Mouse (Mus musculus) heart, embryonic 14.5 days (tissue): ENCODE measurements around the gene Atf6b. TPM values are rescaled to one million over a fixed set of nuclear protein-coding genes. Genes with fewer than 3 reads are reported as not detected.

Source experiments
- ATAC-seq: fragments of 200-750 bp; cut with Nextera tagmentation; 2 replicates; pipeline ENCODE4 v1.8.0; 2017; ENCODE audit warnings: low read depth, moderate TSS enrichment; ENCODE audit not compliant: insufficient number of reproducible peaks, insufficient read depth, low FRiP score
- H3K27ac ChIP-seq, 2 experiments: fragments of 200-500 bp in 1 of 2; fragments of 300-500 bp in 1 of 2; sonication (generic) in 1 of 2; replicated peaks in 1 of 2; 2 replicates each; pipeline ENCODE4 v1.5.1; 2012 to 2014; ENCODE audit warnings: low read depth in 2 of 2, low read length in 2 of 2, control low read depth in 1 of 2, mild to moderate bottlenecking in 1 of 2, mixed read lengths in 1 of 2; ENCODE audit not compliant: control insufficient read depth in 1 of 2, insufficient read depth in 1 of 2
- H3K27me3 ChIP-seq: fragments of 300-500 bp; sonication (generic); 2 replicates; pipeline ENCODE4 v1.6.1; 2014; ENCODE audit warnings: mild to moderate bottlenecking, low read length, control low read depth; ENCODE audit not compliant: control insufficient read depth, insufficient read depth
- H3K36me3 ChIP-seq: fragments of 300-500 bp; sonication (generic); 2 replicates; pipeline ENCODE4 v1.6.1; 2014; ENCODE audit warnings: mild to moderate bottlenecking, control low read depth, low read length, mixed read lengths; ENCODE audit not compliant: control insufficient read depth, insufficient read depth
- H3K4me1 ChIP-seq, 2 experiments: fragments of 200-500 bp in 1 of 2; fragments of 300-500 bp in 1 of 2; sonication (generic) in 1 of 2; 2 replicates each; pipeline ENCODE4 v1.6.1; 2012 to 2014; ENCODE audit warnings: low read length in 2 of 2, control low read depth in 1 of 2, mixed read lengths in 1 of 2; ENCODE audit not compliant: control insufficient read depth in 2 of 2, insufficient read depth in 2 of 2
- H3K4me2 ChIP-seq: fragments of 300-500 bp; sonication (generic); 2 replicates; pipeline ENCODE4 v1.6.1; 2014; ENCODE audit warnings: mild to moderate bottlenecking, low read length
- H3K4me3 ChIP-seq, 2 experiments: fragments of 200-500 bp in 1 of 2; fragments of 300-500 bp in 1 of 2; sonication (generic) in 1 of 2; 2 replicates each; pipeline ENCODE4 v1.5.1; 2012 to 2014; ENCODE audit warnings: low read length in 2 of 2, mild to moderate bottlenecking in 2 of 2, control low read depth in 1 of 2, low read depth in 1 of 2, moderate library complexity in 1 of 2; ENCODE audit not compliant: control insufficient read depth in 1 of 2, insufficient read depth in 1 of 2
- H3K9ac ChIP-seq: fragments of 300-500 bp; sonication (generic); 2 replicates; pipeline ENCODE4 v1.6.1; 2014; ENCODE audit warnings: mild to moderate bottlenecking, low read length
- H3K9me3 ChIP-seq: fragments of 300-500 bp; sonication (generic); 2 replicates; pipeline ENCODE4 v1.6.1; 2016; ENCODE audit warnings: low read length, control low read depth; ENCODE audit not compliant: control insufficient read depth
- WGBS: fragments of 180-500 bp; shearing (Covaris S2); extraction: QIAGEN DNeasy Blood & Tissue Kit; methylation state at CpG from one replicate; pipeline ENCODE4 v1.1.7; 2014; 5-methylcytosine and 5-hydroxymethylcytosine counted together
- polyA plus RNA-seq: library from polyadenylated mRNA; unstranded; fragments of >200 nt; fragmentation: Nextera tagmentation; extraction: Ambion mirVana; gene quantifications from 2 replicates; pipeline ENCODE4 v1.2.1, GENCODE M21; 2014

Atf6b gene
- polyA plus RNA-seq, 1 experiment from 2014 or later = 34.3 TPM

- WGBS = 69% methylated on average over 28 of the region's 28 CpGs
- Histone ChIP-seq H3K4me2 (no peak overlapping the region), H3K4me1 (peaks cover 37 to 41% of the 10 kb centered on the region in 2 experiments; a peak in 3 of 4 replicates), H3K27me3 (peaks cover under 1% of the 10 kb centered on the region; the same call in 1 of the 2 replicates), H3K27ac (peak overlapping the region; percentile 20 to 65; a peak in 3 of 4 replicates), H3K9me3 (no peaks in the 10 kb centered on the region), H3K4me3 (no peak overlapping the region), H3K36me3 (no peaks in the 10 kb centered on the region), H3K9ac (no peak overlapping the region)
- peak; percentile 51 for ATAC-seq
These were observed 38.5 kb downstream of the Atf6b start for GRCm38 (mm10) chr17:34685120-34686110.

GRCm38 (mm10) chr17:34688889-34689288 is 41.9 kb downstream of the Atf6b start:
- no peak for ATAC-seq
- Histone ChIP-seq H3K27ac (no peak overlapping the region), H3K9me3 (no peaks in the 10 kb centered on the region), H3K4me2 (no peak overlapping the region), H3K9ac (no peak overlapping the region), H3K27me3 (no peaks in the 10 kb centered on the region), H3K4me1 (peaks cover 17 to 27% of the 10 kb centered on the region in 2 experiments; a peak in 3 of 4 replicates), H3K36me3 (no peaks in the 10 kb centered on the region), H3K4me3 (no peak overlapping the region)
- 92% methylated on average over 7 of the region's 7 CpGs for WGBS

GRCm38 (mm10) chr17:34690458-34690857 is 43.5 kb downstream of the Atf6b start:
- 43% methylated on average over 4 of the region's 4 CpGs for WGBS
- H3K4me3 ChIP-seq = no peak overlapping the region
- no peaks in the 10 kb centered on the region for H3K9me3 ChIP-seq
- no peaks in the 10 kb centered on the region for H3K36me3 ChIP-seq
- H3K4me1 ChIP-seq = peaks cover 3 to 12% of the 10 kb centered on the region in 2 experiments; a peak in 2 of 4 replicates
- no peak overlapping the region for H3K4me2 ChIP-seq
- no peaks in the 10 kb centered on the region for H3K27me3 ChIP-seq
- no peak overlapping the region for H3K9ac ChIP-seq
- H3K27ac ChIP-seq = no peak overlapping the region
- ATAC-seq = no peak

- H3K4me2 ChIP-seq = no peak overlapping the region
- H3K36me3 ChIP-seq = no peaks in the 10 kb centered on the region
- peaks cover 0 to 5% of the 10 kb centered on the region in 2 experiments; a peak in 1 of 4 replicates for H3K4me1 ChIP-seq
- no peaks in the 10 kb centered on the region for H3K27me3 ChIP-seq
- WGBS = 46% methylated on average over 7 of the region's 7 CpGs
- H3K9me3 ChIP-seq = no peaks in the 10 kb centered on the region
- peak overlapping the region in 1 of 2 experiments; percentile 42; a peak in 1 of 4 replicates for H3K27ac ChIP-seq
- no peak overlapping the region for H3K9ac ChIP-seq
- ATAC-seq = no peak
- no peak overlapping the region for H3K4me3 ChIP-seq
These were observed 46.0 kb downstream of the Atf6b start for GRCm38 (mm10) chr17:34692906-34693305.

GRCm38 (mm10) chr17:34699575-34700408 is 52.8 kb downstream of the Atf6b start:
- Histone ChIP-seq H3K36me3 (no peaks in the 10 kb centered on the region), H3K4me2 (no peak overlapping the region), H3K4me1 (no peaks in the 10 kb centered on the region; a peak in 1 of 4 replicates), H3K9me3 (peaks cover 4% of the 10 kb centered on the region; the same call in 1 of the 2 replicates), H3K4me3 (no peak overlapping the region), H3K9ac (no peak overlapping the region), H3K27me3 (no peaks in the 10 kb centered on the region), H3K27ac (no peak overlapping the region)
- no peak for ATAC-seq
- WGBS = 54% methylated on average over 14 of the region's 14 CpGs

DNA sequence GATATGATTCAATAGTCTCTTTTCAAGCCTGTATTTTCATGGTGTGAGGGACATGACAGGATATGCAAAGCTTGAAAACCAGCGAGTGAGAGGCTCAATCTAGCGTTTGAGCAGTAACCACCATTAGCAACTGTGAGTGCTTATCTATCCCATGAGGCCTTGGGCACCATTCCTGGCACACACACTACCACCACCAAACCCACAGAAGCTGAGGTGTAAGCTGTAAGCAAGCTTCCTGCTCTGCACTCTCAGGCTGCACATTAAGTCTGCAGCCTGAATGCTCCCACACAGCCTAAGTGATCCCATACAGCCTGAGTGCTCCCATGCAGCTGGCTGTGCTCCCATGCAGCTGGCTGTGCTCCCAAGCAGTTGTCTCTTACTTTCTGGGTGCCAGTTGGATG is 53.7 kb downstream of the Atf6b start:
- WGBS = 38% methylated on average over 2 of the region's 2 CpGs
- peaks cover 4% of the 10 kb centered on the region; the same call in 1 of the 2 replicates for H3K9me3 ChIP-seq
- no peak overlapping the region for H3K27ac ChIP-seq
- no peak overlapping the region for H3K4me2 ChIP-seq
- no peaks in the 10 kb centered on the region; a peak in 1 of 4 replicates for H3K4me1 ChIP-seq
- H3K4me3 ChIP-seq = no peak overlapping the region
- H3K36me3 ChIP-seq = no peaks in the 10 kb centered on the region
- ATAC-seq = no peak
- no peak overlapping the region for H3K9ac ChIP-seq
- H3K27me3 ChIP-seq = no peaks in the 10 kb centered on the region
